ENCODE assay signal across 15 mouse cellular contexts in genomic region chr4:82876656-82877055, GRCm38 (mm10). TPM values are rescaled to one million over a fixed set of nuclear protein-coding genes. Genes with fewer than 3 reads are reported as not detected.
"Had no signal": no experiment of that assay in that cellular context is flagged by ENCODE, and none has a peak within 500 bp of the region (broad histone marks: within the 10 kb centered on the region; RNA-seq: fewer than 3 reads in every experiment).

No protein-coding gene starts in this region.

- DNase-seq: lung, adult 18-20 months; lung, embryonic 14.5 days; lung, postnatal 10 days; lung, postnatal 4 days; midbrain, embryonic 14.5 days; retina, postnatal 1 day; right cerebral cortex, adult 18-20 months; right cerebral cortex, postnatal 25 days; right cerebral cortex, postnatal 4 days; spleen, adult 18-20 months; thymus, adult 2 months; thymus, postnatal 25 days; thymus, postnatal 4 days had no signal

- ATAC-seq: midbrain, embryonic 16.5 days had no signal

RNA-seq across cellular contexts. Expression of gene Cer1, which starts 8.3 kb away (rescaled TPM):
- total RNA-seq: megakaryocyte-erythroid progenitor cell, adult 5-6 weeks had no signal
